Mouse (Mus musculus): ENCODE measurements around the gene Hist1h3c. TPM values are rescaled to one million over a fixed set of nuclear protein-coding genes. Genes with fewer than 3 reads are reported as not detected.
A peak's percentile ranks its signal among the peaks of the same experiment; 100 is the strongest.
"Not testable (repeated sequence)": the region's sequence is repeated elsewhere in the genome, so short reads cannot be mapped to it uniquely, and the experiment has no call there.

Hist1h3c gene
- polyA plus RNA-seq, 1 experiment from 2014 or later: 4.9 TPM

- no peak for ATAC-seq
- Histone ChIP-seq H3K4me2 (ENCODE audit: low read depth, low read length) (peak overlapping the region; percentile 89), H3K9ac (ENCODE audit: low read depth, low read length) (peak overlapping the region; percentile 73), H3K4me3 (ENCODE audit: low read length) (peak overlapping the region; percentile 53), H3K9me3 (ENCODE audit: control insufficient read depth, low read length) (no peaks in the 10 kb centered on the region), H3K27ac (ENCODE audit: low read length) (peak overlapping the region; percentile 97), H3K4me1 (ENCODE audit: control insufficient read depth, insufficient read depth, low read length) (peaks cover 22% of the 10 kb centered on the region), H3K27me3 (replicated peaks; ENCODE audit: control insufficient read depth, insufficient read depth, low read length) (no peaks in the 10 kb centered on the region), H3K36me3 (ENCODE audit: control insufficient read depth, insufficient read depth, low read length) (no peaks in the 10 kb centered on the region)
- 37% methylated on average over 12 of the region's 12 CpGs for WGBS
Measured at GRCm38 (mm10) chr13:23764324-23765171, 19.1 kb upstream of the Hist1h3c start.

- peak within 1 kb of the TSS; percentile 97 for H3K27ac ChIP-seq (ENCODE audit: low read length)
- peak within 1 kb of the TSS; percentile 89 for H3K4me2 ChIP-seq (ENCODE audit: low read depth, low read length)
- H3K4me3 ChIP-seq (ENCODE audit: low read length): peak within 1 kb of the TSS; percentile 53
- H3K9ac ChIP-seq (ENCODE audit: low read depth, low read length): peak within 1 kb of the TSS; percentile 73
- no peaks in the 10 kb centered on the region for H3K9me3 ChIP-seq (ENCODE audit: control insufficient read depth, low read length)
- 4% methylated on average over 34 of the region's 34 CpGs for WGBS
- H3K4me1 ChIP-seq (ENCODE audit: control insufficient read depth, insufficient read depth, low read length): peaks cover 22% of the 10 kb centered on the region
- H3K27me3 ChIP-seq (replicated peaks; ENCODE audit: control insufficient read depth, insufficient read depth, low read length): no peaks in the 10 kb centered on the region
- ATAC-seq: peak; percentile 69
- H3K36me3 ChIP-seq (ENCODE audit: control insufficient read depth, insufficient read depth, low read length): no peaks in the 10 kb centered on the region
Measured at GRCm38 (mm10) chr13:23763586-23764323, 18.4 kb upstream of the Hist1h3c start, which contains the start of gene Hist1h1a. Hist1h1a (plus strand) TSS chr13:23763666.

DNA sequence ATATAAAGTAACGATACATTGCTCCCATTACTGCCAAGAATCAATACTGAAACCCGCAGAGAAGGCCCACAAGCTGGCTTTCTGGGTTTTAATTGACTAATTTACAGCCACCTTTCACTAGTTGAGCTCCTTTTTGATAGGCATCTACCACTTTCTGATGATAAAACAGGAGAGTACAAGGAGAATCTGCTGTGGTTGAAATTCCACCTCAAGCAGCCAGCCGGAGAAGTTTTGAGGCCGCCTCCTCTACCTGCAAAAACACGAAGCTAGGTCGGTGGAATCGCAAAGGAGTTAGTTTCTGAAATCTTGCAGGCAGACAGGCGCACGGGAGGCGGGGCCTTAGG is 17.8 kb upstream of the Hist1h3c start:
- H3K9me3 ChIP-seq (ENCODE audit: control insufficient read depth, low read length): no peaks in the 10 kb centered on the region
- no peaks in the 10 kb centered on the region for H3K36me3 ChIP-seq (ENCODE audit: control insufficient read depth, insufficient read depth, low read length)
- no peaks in the 10 kb centered on the region for H3K27me3 ChIP-seq (replicated peaks; ENCODE audit: control insufficient read depth, insufficient read depth, low read length)
- H3K4me3 ChIP-seq (ENCODE audit: low read length): peak overlapping the region; percentile 53
- peaks cover 22% of the 10 kb centered on the region for H3K4me1 ChIP-seq (ENCODE audit: control insufficient read depth, insufficient read depth, low read length)
- 1% methylated on average over 10 of the region's 10 CpGs for WGBS
- ATAC-seq: no peak
- peak overlapping the region; percentile 89 for H3K4me2 ChIP-seq (ENCODE audit: low read depth, low read length)
- H3K27ac ChIP-seq (ENCODE audit: low read length): peak overlapping the region; percentile 97
- H3K9ac ChIP-seq (ENCODE audit: low read depth, low read length): peak overlapping the region; percentile 60

DNA sequence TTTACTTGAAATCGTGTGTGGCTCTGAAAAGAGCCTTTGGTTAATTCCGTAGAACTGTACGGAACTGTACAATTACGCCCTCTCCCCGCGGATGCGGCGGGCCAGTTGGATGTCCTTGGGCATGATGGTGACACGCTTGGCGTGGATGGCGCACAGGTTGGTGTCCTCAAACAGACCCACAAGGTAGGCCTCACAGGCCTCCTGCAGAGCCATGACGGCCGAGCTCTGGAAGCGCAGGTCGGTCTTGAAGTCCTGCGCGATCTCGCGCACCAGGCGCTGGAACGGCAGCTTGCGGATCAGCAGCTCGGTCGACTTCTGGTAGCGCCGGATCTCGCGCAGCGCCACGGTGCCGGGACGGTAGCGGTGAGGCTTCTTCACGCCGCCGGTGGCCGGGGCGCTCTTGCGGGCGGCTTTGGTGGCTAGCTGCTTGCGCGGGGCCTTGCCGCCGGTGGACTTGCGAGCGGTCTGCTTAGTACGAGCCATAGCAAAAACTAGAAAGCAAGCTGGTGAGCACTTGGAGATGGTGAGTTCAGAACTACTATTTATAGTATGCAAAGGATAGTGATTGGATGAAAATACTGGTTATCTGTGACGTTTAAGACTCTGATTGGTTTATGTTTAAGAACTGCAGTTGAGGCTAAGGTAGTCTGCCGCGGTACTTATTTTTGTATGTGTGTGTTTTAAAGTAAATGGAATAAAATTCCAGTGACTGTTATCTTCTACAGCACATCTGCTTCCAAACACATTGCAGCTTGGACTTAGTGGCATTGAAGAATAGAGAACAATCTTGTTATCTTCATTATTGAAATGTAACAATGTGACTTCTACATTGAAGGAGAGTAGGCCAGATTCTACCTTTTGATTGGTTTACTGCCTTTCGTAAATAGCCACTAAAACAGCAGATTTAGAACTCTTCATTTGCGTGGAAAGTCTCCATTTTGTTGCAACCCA is 16.7 kb upstream of the Hist1h3c start, which contains the start of gene Hist1h3a:
Gene Hist1h3a, minus strand, starts transcription at position 516 of the 951 bp plus-strand sequence.
- Histone ChIP-seq H3K4me2 (ENCODE audit: low read depth, low read length) (peak within 1 kb of the TSS; percentile 89), H3K9ac (ENCODE audit: low read depth, low read length) (peak within 1 kb of the TSS; percentile 69), H3K27ac (ENCODE audit: low read length) (peak within 1 kb of the TSS; percentile 97), H3K4me1 (ENCODE audit: control insufficient read depth, insufficient read depth, low read length) (peaks cover 26% of the 10 kb centered on the region), H3K4me3 (ENCODE audit: low read length) (peak within 1 kb of the TSS; percentile 53)
- peak; percentile 66 for ATAC-seq
- not testable (repeated sequence) for H3K36me3 ChIP-seq (ENCODE audit: control insufficient read depth, insufficient read depth, low read length); H3K9me3 ChIP-seq (ENCODE audit: control insufficient read depth, low read length); H3K27me3 ChIP-seq (replicated peaks; ENCODE audit: control insufficient read depth, insufficient read depth, low read length)
- under 1% methylated on average over 27 of the region's 52 CpGs for WGBS

- H3K4me2 ChIP-seq (ENCODE audit: low read depth, low read length): peak within 1 kb of the TSS; percentile 89
- H3K9me3 ChIP-seq (ENCODE audit: control insufficient read depth, low read length): no peaks in the 10 kb centered on the region
- peak; percentile 68 for ATAC-seq
- H3K4me1 ChIP-seq (ENCODE audit: control insufficient read depth, insufficient read depth, low read length): peaks cover 26% of the 10 kb centered on the region
- under 1% methylated on average over 64 of the region's 72 CpGs for WGBS
- no peaks in the 10 kb centered on the region for H3K27me3 ChIP-seq (replicated peaks; ENCODE audit: control insufficient read depth, insufficient read depth, low read length)
- H3K4me3 ChIP-seq (ENCODE audit: low read length): peak within 1 kb of the TSS; percentile 50
- H3K27ac ChIP-seq (ENCODE audit: low read length): peak within 1 kb of the TSS; percentile 93
- H3K36me3 ChIP-seq (ENCODE audit: control insufficient read depth, insufficient read depth, low read length): no peaks in the 10 kb centered on the region
- peak within 1 kb of the TSS; percentile 69 for H3K9ac ChIP-seq (ENCODE audit: low read depth, low read length)
Measured at GRCm38 (mm10) chr13:23760972-23761864, 15.8 kb upstream of the Hist1h3c start, which contains the start of gene Hist1h4a. Hist1h4a (minus strand) TSS chr13:23761230.

DNA sequence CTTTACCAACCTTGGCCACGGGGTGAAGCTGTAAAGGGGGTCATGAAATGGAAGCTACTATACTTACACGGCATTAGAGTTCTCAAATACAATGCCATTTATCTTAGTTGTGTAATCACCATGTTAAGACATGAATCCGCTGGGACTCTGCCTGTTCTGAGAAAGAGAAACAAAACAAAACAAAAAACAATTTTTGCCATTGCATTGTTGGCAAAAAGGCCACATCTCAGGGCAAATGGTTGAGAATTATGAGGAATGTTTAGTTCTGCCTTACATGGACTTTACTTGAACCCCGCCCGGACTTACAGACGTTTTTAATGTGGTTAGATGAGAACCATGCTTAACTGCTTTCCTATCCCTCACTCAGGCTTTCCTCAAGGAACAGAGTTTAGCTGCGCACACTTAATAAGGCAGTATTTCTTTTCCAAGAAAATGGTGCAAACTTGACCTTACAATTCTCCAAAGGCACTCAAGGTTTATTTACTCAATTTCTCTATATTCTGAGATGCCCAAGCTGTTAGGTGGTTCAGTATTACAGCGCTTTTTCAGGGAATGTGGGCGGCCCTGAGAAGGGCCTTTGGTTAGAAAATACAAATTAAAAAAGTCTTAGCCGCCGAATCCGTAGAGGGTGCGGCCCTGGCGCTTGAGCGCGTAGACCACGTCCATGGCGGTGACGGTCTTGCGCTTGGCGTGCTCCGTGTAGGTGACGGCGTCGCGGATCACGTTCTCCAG is 15.0 kb upstream of the Hist1h3c start:
- ATAC-seq: no peak; the same call in 1 of the 2 replicates
- 1% methylated on average over 20 of the region's 27 CpGs for WGBS
- H3K4me1 ChIP-seq (ENCODE audit: control insufficient read depth, insufficient read depth, low read length): peaks cover 26% of the 10 kb centered on the region
- no peaks in the 10 kb centered on the region for H3K36me3 ChIP-seq (ENCODE audit: control insufficient read depth, insufficient read depth, low read length)
- peak overlapping the region; percentile 65 for H3K4me2 ChIP-seq (ENCODE audit: low read depth, low read length)
- H3K9me3 ChIP-seq (ENCODE audit: control insufficient read depth, low read length): no peaks in the 10 kb centered on the region
- peak overlapping the region; percentile 93 for H3K27ac ChIP-seq (ENCODE audit: low read length)
- H3K4me3 ChIP-seq (ENCODE audit: low read length): peak overlapping the region; percentile 50
- peak overlapping the region; percentile 64 for H3K9ac ChIP-seq (ENCODE audit: low read depth, low read length)
- H3K27me3 ChIP-seq (replicated peaks; ENCODE audit: control insufficient read depth, insufficient read depth, low read length): no peaks in the 10 kb centered on the region

GRCm38 (mm10) chr13:23759916-23760239 is 14.5 kb upstream of the Hist1h3c start:
- no peaks in the 10 kb centered on the region for H3K36me3 ChIP-seq (ENCODE audit: control insufficient read depth, insufficient read depth, low read length)
- no peaks in the 10 kb centered on the region for H3K9me3 ChIP-seq (ENCODE audit: control insufficient read depth, low read length)
- H3K4me2 ChIP-seq (ENCODE audit: low read depth, low read length): peak overlapping the region; percentile 65
- no peaks in the 10 kb centered on the region for H3K27me3 ChIP-seq (replicated peaks; ENCODE audit: control insufficient read depth, insufficient read depth, low read length)
- peak overlapping the region; percentile 93 for H3K27ac ChIP-seq (ENCODE audit: low read length)
- WGBS: 75% methylated on average over 1 of the region's 1 CpGs
- H3K4me3 ChIP-seq (ENCODE audit: low read length): peak overlapping the region; percentile 50
- H3K4me1 ChIP-seq (ENCODE audit: control insufficient read depth, insufficient read depth, low read length): peaks cover 26% of the 10 kb centered on the region
- H3K9ac ChIP-seq (ENCODE audit: low read depth, low read length): no peak overlapping the region; the same call in 1 of the 2 replicates
- no peak for ATAC-seq
